Mouse (Mus musculus) right cerebral cortex, adult 2 months (tissue): ENCODE measurements around the gene Raet1e.
"Not testable (repeated sequence)": the region's sequence is repeated elsewhere in the genome, so short reads cannot be mapped to it uniquely, and the experiment has no call there.

Experiments used
- DNase-seq, 2 experiments: peaks; one replicate each; pipeline ENCODE4 v3.0.0; 2021 to 2022; ENCODE audit warnings: low spot score in 2 of 2

Raet1e gene

GRCm38 (mm10) chr10:22158310-22158999, at the start of gene Raet1e, which contains the start of gene H60b:
TSS of gene Raet1e (plus strand) at chr10:22158569.
TSS of gene H60b (plus strand) at chr10:22158586.
- not testable (repeated sequence) for DNase-seq

GRCm38 (mm10) chr10:22140665-22141280, 17.6 kb upstream of the Raet1e start:
- DNase-seq = peak; percentile 74 to 82

GRCm38 (mm10) chr10:22142194-22142593, 16.2 kb upstream of the Raet1e start:
- not testable (repeated sequence) for DNase-seq

GRCm38 (mm10) chr10:22142926-22143325, 15.4 kb upstream of the Raet1e start:
- no peak for DNase-seq

- DNase-seq = no peak
Observed at GRCm38 (mm10) chr10:22148441-22149072, 9.8 kb upstream of the Raet1e start.

- no peak for DNase-seq
Observed at GRCm38 (mm10) chr10:22149073-22149690, 9.2 kb upstream of the Raet1e start, which contains the start of gene E030030I06Rik. TSS of gene E030030I06Rik (minus strand) at chr10:22149270.

- no peak for DNase-seq
Observed at GRCm38 (mm10) chr10:22149691-22150465, 8.5 kb upstream of the Raet1e start.

- no peak for DNase-seq
Observed at GRCm38 (mm10) chr10:22150593-22150992, 7.8 kb upstream of the Raet1e start.

- not testable (repeated sequence) for DNase-seq
Observed at GRCm38 (mm10) chr10:22151056-22151862, 7.1 kb upstream of the Raet1e start.

GRCm38 (mm10) chr10:22151863-22152640, 6.3 kb upstream of the Raet1e start:
- not testable (repeated sequence) for DNase-seq

- not testable (repeated sequence) for DNase-seq
Observed at GRCm38 (mm10) chr10:22153147-22153690, 5.2 kb upstream of the Raet1e start.

- DNase-seq = not testable (repeated sequence)
Observed at GRCm38 (mm10) chr10:22154127-22154526, 4.2 kb upstream of the Raet1e start.

GRCm38 (mm10) chr10:22154871-22155799, 3.2 kb upstream of the Raet1e start:
- no peak for DNase-seq

- DNase-seq = no peak
Observed at GRCm38 (mm10) chr10:22159131-22159561, 777 bp downstream of the Raet1e start.

- no peak for DNase-seq
Observed at GRCm38 (mm10) chr10:22159581-22160140, 1.3 kb downstream of the Raet1e start.

- not testable (repeated sequence) for DNase-seq
Observed at GRCm38 (mm10) chr10:22163279-22163678, 4.9 kb downstream of the Raet1e start.

- peak; percentile 80 to 82 for DNase-seq
Observed at GRCm38 (mm10) chr10:22163705-22164583, 5.6 kb downstream of the Raet1e start.
